Mouse (Mus musculus): ENCODE results near the gene Vegfb.
"Not testable (repeated sequence)": the region's sequence is repeated elsewhere in the genome, so short reads cannot be mapped to it uniquely, and the experiment has no call there.

Gene Vegfb

DNA sequence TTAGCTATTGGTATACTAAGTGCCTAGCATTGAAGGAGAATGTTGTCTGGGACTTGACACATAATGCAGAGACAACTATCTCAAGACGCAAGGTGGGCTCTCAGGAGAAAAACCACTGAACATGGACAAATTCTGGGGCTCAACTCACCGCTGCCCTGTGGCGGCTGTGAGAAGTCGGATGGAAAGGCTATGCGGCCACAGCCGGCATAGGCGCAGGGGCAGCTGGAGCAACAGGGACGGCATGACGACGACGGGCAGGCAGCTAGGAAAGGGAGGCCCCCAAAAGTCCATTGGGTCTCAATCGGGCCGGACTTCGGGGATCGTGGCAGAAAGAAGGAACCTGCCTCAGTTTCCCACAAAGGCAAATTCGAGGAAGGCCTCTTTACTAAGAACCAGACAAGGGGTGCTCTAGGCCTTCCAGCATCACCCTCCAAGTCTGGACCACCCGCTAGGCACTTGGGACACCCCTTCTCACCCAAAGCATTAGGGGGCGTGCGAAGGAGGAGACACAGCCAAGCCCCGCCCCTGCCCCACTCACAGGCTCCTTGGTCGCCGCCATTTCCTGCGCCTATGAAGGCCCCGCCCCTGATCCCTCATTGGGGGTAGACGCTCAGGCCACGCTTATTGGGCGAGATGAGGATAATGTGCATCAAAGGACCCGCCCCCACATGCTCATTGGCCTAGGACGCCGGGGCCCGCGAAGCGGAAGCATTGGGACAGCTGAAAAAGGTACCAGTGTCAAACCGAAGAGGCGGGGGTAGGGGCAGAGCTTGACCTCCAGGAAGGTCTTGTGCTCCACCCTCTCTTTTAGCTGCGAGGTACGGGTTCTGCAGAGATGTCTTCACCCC lies 4.8 kb upstream of the Vegfb start, which contains the start of gene Dnajc4:
Dnajc4 (minus strand) TSS at position 562 of the 848 bp plus-strand sequence.
- peak; percentile 99 for DNase-seq (ENCODE audit: low read depth)

DNA sequence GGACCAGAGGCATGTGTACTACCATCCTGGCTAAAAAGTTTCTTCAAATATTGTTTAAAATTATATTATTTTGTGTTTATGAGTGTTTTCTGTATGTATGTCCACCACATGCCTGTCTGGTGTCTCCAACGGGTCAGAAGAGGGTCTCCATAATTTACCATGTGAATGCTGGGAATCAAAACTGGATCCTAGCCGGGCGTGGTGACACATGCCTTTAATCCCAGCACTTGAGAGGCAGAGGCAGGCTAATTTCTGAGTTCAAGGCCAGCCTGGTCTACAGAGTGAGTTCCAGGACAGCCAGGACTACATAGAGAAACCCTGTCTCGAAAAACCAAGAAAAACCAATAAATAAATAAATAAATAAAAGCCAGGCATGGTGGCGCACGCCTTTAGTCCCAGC lies 3.7 kb upstream of the Vegfb start:
- DNase-seq (ENCODE audit: low read depth), result not testable (repeated sequence)

DNA sequence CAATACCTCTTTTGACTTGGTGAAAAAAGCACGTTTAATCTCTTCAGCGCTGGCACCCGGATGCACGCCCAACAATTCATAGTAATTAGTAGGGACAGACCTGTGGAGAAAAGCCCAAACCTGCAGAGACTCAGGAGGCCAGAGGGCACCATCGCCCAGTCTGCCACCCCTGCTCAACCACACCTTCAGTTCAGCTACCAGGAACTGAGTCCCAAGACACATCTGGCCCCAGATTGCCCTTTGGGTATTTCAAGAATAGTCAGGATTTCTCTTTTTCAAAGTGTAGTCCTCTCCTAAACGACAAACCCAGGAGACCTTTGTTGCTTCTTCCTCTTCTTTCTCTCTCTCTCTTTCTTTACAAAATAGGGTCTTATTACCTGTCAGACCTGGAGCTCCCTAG lies 3.3 kb upstream of the Vegfb start:
- no peak for DNase-seq (ENCODE audit: low read depth)

DNA sequence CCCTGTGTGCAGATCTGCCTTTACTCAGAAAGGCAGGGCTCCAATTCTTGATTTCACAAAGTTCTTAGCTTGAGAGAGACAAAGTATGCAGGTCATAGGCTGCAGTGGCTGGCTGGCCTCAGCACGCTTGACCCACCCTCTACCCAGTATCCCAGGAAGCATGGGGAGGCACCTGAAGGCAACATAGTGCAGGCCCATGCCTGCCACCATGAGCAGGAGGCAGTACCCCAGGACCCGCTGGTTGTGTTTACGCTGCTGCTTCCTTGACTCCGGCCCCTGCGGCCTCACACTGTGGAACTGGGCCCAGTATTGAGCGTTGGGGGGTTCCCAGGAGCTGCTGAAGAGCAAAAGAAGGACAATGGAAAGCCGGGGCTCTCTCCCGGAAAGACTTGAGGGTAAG lies 1.8 kb upstream of the Vegfb start:
- no peak for DNase-seq (ENCODE audit: low read depth)

DNA sequence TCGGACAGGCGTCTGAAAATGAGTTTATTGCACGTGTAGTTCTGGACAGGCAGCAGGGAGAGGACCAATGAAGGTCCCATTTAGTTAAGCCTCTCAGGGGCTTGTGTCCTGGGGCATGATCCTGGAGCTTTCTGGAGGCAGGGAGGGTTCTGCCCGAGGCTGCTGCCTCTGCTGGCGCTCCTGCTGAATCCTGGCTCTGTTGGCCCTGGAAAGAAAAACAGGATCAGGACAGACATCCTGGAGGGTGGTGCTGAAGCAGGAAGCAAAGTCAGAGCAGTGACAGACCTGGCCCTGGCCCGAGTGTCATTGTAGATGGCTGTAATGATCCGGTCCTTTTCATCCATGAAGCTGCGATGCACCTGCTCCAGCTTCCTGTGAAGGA lies 444 bp upstream of the Vegfb start:
- DNase-seq (ENCODE audit: low read depth), result no peak

DNA sequence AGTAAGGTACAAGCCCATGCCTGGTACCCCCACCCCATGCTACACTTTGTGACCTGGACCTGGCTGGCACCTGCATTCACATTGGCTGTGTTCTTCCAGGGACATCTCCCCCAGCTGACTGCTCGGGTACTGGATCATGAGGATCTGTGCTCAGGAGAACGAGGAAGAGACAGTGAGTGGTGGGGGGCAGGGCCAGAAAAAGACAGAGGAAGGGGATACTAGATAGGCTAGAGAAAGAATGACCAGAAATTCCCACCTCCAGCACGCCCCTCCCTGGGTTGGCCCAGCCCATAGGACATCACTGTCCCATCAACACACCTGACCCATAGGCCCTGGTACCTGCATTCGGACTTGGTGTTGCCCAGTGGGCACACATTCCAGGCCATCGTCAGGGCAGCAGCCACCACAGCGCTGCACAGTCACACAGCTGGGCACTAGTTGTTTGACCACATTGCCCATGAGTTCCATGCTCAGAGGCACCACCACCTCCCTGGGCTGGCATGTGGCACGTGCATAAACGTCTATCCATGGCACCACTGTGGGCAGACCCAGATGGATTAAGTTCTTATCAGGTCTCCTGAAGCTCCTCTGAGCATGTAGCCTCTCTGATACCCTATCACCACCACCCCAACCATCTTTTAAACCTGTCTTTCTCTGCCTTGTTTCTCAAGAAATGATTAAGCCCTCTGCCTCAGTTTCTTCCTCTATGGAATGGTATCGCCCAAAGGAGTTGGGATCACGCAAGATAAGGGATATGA lies 1.3 kb downstream of the Vegfb start:
- DNase-seq (ENCODE audit: low read depth), result no peak

DNA sequence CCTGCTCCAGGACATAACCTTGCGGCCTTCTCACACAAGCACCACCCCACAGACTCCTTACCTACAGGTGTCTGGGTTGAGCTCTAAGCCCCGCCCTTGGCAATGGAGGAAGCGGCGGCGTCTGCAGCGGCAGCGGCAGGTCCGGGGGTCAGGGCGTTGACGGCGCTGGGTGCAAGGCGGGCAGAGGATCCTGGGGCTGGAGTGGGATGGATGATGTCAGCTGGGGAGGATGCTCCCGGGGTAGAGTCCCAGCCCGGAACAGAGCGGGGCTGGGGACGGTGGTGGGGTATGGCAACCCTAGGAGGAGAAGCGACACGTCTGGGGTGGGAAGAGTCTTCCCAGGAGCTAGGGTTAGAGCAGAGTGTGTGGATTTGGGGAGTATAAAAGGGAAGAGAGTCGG lies 2.2 kb downstream of the Vegfb start:
- DNase-seq (ENCODE audit: low read depth), result no peak

DNA sequence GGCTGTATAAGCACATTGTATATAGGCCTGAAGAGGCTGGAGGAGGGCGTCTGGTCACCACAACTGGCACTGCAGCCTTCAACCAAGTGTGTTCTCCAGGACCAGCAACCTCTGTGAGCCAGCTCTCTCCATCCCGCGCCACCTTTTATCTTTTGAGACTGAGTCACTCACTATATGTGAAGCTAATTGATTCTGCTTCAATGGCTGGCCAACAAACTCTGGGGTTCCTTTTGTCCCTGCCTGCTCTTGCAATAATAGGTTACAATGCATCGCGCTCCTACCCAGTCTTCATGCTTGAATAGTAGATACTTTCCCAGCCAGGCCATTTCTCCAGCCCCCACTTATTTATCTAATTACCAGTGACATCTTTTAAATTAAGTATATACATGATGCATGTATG lies 3.8 kb downstream of the Vegfb start:
- DNase-seq (ENCODE audit: low read depth), result no peak

DNA sequence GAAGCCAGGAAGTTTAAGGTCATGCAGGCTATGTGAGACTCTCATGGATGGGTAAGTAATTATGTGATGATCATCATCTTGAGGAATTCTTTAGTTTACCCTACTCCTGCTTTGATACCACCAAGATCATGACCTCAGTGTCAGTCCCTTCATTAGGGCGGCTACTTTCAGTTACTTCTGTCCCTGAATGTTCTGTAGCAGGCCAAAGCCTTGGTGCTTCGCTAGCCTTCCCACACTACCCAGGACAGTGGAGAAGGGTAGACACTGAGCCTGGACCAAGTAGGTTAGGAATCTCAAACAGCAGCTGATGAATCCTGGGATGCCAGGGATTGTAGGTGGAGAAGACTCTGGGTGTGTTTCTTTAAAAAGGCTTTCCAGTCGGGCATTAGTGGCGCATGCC lies 6.0 kb downstream of the Vegfb start:
- no peak for DNase-seq (ENCODE audit: low read depth)

DNA sequence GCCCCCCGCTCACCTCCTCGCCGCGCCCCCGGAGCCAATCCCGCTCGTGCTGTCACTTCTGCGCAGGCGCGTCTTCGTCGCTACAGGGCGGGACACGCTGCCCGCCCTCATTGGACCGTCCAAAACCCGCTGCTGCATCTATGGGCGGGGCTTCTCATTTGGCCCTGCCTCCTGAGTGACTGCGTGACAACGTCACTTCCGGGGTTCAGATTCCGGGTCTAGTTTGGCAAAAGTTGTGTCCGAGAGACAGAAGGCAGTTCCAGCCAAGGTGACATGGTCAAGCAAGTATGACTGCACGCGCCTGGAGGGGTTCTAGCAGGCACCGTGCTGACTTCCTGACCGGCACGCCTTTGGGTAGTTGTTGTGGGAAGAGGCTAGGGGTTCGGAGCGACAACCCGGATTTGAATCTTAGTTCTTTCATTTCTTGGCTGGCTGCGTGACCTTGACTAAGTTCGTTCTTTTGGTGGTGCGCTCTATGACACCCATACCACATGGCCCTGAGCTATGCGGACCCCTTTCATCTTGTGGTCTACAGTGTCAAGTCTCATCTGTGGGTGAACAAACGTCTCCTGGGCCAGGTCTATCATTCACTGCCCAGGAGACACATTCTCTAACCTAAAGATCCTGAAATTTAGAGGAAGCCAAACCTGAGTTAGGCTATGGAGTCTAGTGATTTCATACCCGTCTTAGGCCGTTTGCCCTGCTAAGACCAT lies 6.9 kb downstream of the Vegfb start, which contains the start of gene Fkbp2:
Fkbp2 (minus strand) TSS at position 121 of the 713 bp plus-strand sequence.
- DNase-seq (ENCODE audit: low read depth), result peak; percentile 99

DNA sequence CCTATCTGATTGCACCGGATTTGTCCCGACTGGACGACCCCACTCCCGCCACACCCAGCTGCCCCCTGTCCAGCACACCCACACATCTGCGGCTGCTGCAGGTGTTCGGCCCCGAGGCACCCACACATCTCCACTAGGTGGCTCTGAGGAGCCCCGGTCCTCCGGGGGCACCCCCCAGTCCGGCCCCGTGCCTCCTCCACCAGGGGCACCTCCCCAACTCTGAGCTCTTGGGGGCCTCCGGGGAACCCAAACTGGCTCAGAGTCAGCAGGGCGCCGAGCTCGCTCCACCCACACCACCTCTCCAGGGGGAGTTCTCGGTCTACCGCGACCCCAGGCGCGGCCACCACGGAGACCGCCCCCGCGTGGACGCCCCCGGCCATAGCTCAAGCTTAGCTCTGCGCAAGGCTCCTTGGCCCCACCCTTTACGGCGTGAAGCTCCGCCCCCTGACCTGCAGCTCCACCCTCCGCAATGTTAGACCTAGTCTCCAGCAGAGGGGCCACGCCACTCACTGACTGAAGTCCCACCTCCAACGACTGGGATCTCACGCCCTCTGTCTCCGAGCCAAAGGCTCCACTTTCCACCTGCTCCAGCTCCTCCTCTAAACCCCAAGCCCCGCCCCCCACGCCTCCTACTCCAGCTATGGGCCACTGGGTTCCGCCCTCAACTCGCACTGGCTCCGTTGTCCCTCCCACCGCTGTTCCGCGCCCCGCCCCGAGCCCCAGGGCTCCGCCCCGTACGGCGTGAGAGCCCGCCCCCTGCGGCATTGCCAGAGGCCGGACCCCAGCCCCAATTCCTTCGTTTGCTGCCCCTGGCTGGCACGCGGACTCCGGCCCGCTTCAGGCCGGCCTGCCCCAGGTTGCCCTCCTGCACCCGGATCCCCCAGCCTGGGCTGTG lies 7.7 kb downstream of the Vegfb start:
- peak; percentile 100 for DNase-seq (ENCODE audit: low read depth)

DNA sequence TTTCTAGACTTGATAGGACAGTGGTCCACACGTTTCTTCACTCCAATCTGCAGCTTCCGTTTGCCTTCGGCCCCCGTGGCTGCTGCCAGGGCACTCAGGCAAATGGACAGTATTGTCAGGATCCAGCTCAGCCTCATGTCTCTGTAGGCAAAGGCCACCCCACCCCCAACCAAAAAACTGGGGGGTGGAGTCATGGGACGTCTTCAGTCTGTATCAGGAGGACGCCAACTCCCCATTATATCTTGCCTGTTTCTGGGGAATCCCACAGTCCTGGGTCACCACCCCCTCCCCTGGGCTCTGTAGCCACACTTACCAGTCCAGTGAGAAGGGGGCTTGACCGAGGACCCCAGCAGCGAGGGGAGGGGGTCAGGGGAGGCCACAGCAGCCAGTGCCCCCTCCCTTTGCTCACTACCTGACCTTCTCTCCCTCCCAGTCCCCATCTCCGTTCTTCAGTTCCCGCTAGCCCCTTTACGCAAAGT lies 8.4 kb downstream of the Vegfb start:
- DNase-seq (ENCODE audit: low read depth), result peak; percentile 55

DNA sequence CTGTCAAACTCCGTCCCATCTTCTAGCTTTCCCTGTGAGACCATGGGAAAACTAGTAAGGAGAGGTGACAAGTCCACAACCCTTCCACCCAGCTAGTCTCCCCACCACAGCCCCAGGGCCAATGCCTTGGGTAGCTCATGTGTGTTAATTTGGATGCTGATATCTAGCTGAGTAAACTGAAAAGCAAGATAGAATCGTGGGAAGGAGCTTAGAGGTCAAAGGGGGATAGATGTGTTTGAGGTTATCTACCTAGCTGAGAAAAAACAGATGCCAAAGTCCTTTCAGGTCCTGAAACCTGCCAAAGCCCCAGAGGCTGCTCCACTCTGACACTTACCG lies 8.8 kb downstream of the Vegfb start:
- DNase-seq (ENCODE audit: low read depth), result no peak

DNA sequence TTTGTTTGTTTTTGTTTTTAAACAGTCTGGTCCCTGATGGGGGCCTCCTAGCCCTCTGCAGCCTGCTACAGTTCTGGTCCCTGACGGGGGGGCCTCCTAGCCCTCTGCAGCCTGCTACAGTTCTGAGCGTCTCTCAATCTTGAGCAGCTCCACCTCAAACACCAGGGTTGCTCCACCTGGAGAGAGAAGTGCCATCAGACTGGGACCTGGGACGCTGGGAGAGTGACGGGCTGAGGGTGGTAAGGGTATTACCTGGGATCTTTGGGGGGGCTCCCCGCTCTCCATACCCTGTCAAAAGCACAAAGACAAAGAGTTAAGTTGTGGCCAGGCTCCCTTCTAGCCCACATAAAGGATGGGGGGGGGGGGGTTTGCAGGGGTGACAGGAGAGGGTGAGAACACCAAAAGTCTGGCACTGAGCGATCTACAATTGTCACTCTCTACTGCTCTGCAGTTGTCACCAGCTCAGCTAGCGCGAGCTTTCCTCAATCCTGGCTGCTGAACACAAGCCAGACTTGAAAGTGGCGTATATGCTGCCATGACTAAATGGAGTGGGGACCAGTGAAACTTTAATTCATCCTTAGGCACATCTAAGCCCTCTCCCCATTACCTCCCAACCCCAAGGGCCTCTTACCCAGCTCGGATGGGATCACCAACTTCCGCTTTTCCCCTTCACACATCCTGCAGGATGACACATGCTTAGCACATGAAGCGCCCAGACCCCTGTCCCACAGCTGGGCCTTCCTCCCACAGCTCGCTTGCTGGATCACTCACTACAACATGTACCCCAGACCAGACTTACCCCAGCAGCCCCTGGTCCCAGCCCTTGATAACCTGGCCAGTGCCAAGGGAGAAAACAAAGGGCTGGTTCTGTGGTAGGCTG lies 9.5 kb downstream of the Vegfb start:
- no peak for DNase-seq (ENCODE audit: low read depth)

DNA sequence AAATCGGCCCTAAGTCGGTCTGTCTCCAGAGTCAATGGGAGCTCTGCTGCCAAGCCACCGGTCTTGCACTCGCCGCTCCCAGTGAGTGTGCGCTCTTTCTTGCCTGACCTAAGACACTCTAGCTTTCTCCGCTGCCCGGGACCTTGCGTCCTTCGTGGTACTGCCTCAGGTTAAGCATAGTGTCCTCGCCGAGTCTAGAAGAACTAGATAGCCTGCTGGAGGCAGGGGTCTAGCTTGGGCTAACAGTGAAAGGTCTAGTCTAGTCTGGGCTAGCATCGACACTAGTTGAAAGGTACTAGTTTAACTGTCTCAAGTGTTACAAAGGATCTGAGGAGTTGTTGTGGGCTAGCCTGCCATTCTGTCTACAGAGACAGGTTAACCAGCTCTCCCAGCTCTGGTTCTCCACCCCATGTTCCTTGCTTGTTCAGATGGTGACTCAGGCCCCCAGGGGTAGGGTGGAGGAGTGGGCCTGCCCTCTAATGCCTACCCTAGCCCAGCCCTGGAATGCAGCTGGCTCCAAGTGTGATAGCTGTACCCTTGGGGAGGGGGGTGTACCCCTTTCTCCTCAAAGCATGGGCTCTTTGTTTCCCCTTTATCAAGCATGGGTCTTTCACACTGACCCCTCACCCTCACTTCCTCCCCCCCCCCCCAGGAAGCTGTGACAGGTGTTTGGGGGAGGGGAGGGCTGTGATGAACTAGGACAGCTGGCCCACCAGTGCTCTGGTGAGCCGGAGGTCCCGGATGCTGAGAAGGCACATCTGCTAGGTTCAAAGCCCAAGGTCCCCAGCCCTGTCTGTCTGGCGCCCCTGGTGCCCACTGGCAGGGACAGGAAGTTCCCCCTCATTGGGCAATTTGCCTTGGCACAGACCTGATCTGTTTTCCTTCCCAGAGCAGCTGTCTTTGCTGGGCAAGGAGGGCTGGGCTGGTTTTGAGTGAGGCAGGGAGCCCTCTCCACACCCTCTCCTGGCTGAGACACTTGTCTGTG lies 11.6 kb downstream of the Vegfb start, which contains the start of gene Plcb3:
Plcb3 (minus strand) TSS at position 934 of the 985 bp plus-strand sequence.
- DNase-seq (ENCODE audit: low read depth), result peak; percentile 85

DNA sequence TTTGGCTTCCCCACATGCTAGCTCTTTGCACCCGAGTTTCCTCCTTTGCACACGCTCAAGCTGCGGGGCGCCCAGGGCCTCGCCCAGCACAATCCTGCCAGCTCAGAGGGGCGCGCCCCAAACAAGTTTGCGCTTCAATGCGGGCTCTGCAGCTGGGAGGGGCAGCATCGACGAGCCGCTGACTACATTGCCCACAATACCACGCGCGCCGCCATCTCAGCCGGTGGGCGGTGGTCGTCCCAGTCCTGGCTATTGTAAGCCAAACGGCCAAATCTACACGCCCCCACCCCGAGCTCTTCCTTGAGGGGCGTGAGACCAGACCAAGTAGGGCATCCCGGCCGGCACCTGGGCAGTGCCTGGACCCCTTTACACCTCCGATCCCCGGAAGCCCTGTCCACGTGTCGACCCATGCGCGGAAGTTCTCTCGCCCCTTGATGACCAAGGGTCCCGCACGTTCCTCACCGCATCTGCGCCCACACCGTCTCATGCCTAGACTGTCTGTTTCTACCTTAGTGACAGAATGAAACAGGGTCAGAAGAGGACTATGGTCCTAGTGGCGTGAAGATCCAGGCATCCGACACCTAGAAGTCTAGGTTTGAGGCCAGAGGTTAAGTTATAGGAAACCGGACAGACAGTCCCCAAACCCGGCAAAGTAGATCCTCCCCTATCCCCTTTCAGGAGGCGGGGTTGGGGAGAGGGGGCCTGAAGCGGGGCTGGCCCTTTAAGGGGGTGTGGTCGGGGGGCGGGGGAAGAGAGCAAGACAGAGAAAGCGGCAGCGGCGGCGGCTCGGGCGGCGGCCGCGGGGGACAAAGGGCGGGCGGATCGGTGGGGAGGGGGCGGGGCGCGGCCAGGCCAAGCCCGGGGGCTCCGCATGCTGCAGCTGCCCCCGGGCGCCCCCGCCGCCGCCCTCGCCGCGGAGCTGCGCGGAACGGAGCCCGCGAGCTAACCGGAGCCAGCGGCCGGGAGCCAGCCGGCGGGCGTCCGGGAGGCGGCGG lies 12.9 kb downstream of the Vegfb start, which contains the start of gene Ppp1r14b:
Ppp1r14b (plus strand) TSS at position 758 of the 995 bp plus-strand sequence.
- peak; percentile 95 for DNase-seq (ENCODE audit: low read depth)

DNA sequence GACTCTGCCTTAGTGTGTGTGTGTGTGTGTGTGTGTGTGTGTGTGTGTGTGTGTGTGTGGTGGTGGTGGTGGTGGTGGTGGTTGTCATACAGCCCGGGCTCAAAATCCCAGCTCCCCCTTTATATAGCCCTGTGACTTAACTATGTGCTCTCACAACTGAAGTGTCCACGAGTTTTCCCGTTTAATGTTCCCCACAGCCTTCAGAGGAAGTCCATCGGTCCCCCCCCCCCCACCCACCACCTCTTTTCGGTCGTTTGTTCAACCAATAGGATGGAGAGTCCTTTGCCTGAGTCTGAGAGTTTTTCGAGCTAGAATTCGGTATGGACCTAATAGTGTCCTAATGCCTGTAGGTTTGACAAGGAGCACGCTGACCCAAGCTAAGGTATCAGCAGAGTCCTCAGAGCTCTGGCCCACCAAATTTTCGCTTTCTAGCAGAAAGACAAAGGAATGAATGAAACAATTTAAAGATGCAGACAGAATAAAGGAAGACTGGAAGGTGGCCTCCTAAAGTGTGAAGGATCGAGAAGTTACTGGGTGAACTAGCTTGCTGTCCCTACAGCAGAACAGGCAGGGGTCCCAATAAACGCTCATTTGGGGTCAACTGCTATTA lies 13.8 kb downstream of the Vegfb start:
- DNase-seq (ENCODE audit: low read depth), result peak; percentile 74

Data from 416B (cell line).